Mouse (Mus musculus) hindbrain, embryonic 11.5 days (tissue): ENCODE results near the gene Bmp7. TPM values are rescaled to one million over a fixed set of nuclear protein-coding genes. Genes with fewer than 3 reads are reported as not detected.

ENCODE experiments used
- ATAC-seq: fragments of 200-750 bp; cut with Nextera tagmentation; 2 replicates; pipeline ENCODE4 v1.8.0; 2017; ENCODE audit warnings: mild to moderate bottlenecking, moderate TSS enrichment, moderate library complexity; ENCODE audit not compliant: low FRiP score
- DNase-seq: peaks from one replicate; pipeline ENCODE4 v3.0.0-alpha.2; 2015; ENCODE audit warnings: low spot score
- H3K27ac ChIP-seq: fragments of 300-500 bp; sonication (generic); 2 replicates; pipeline ENCODE4 v1.5.1; 2014; ENCODE audit warnings: mild to moderate bottlenecking, low read depth, low read length
- H3K27me3 ChIP-seq: fragments of 300-500 bp; sonication (generic); 2 replicates; pipeline ENCODE4 v1.6.1; 2014; ENCODE audit warnings: mild to moderate bottlenecking, low read length, moderate library complexity, mixed read lengths; ENCODE audit not compliant: control insufficient read depth, insufficient read depth
- H3K36me3 ChIP-seq: fragments of 300-500 bp; sonication (generic); 2 replicates; pipeline ENCODE4 v1.6.1; 2014; ENCODE audit warnings: mild to moderate bottlenecking, low read length, moderate library complexity, mixed read lengths; ENCODE audit not compliant: control insufficient read depth, insufficient read depth
- H3K4me1 ChIP-seq: fragments of 300-500 bp; sonication (generic); replicated peaks from 2 replicates; pipeline ENCODE4 v1.6.1; 2014; ENCODE audit warnings: low read length, mixed read lengths; ENCODE audit not compliant: control insufficient read depth, insufficient read depth
- H3K4me2 ChIP-seq: fragments of 300-500 bp; sonication (generic); replicated peaks from 2 replicates; pipeline ENCODE4 v1.6.1; 2014; ENCODE audit warnings: mild to moderate bottlenecking, low read depth, low read length
- H3K4me3 ChIP-seq: fragments of 300-500 bp; sonication (generic); 2 replicates; pipeline ENCODE4 v1.5.1; 2014; ENCODE audit warnings: low read depth, low read length
- H3K9ac ChIP-seq: fragments of 300-500 bp; sonication (generic); 2 replicates; pipeline ENCODE4 v1.6.1; 2014; ENCODE audit warnings: low read depth, low read length
- H3K9me3 ChIP-seq: fragments of 300-500 bp; sonication (generic); 2 replicates; pipeline ENCODE4 v1.6.1; 2016; ENCODE audit warnings: low read length; ENCODE audit not compliant: control insufficient read depth
- WGBS: fragments of 180-500 bp; shearing (Covaris S2); extraction: QIAGEN DNeasy Blood & Tissue Kit; methylation state at CpG from one replicate; pipeline ENCODE4 v1.1.7; 2014; 5-methylcytosine and 5-hydroxymethylcytosine counted together
- polyA plus RNA-seq: library from polyadenylated mRNA; unstranded; fragments of >200 nt; fragmentation: Nextera tagmentation; extraction: Ambion mirVana; gene quantifications from 2 replicates; pipeline ENCODE4 v1.2.1, GENCODE M21; 2014

Gene Bmp7
- polyA plus RNA-seq, 1 experiment from 2014 or later: 16.6 TPM

DNA sequence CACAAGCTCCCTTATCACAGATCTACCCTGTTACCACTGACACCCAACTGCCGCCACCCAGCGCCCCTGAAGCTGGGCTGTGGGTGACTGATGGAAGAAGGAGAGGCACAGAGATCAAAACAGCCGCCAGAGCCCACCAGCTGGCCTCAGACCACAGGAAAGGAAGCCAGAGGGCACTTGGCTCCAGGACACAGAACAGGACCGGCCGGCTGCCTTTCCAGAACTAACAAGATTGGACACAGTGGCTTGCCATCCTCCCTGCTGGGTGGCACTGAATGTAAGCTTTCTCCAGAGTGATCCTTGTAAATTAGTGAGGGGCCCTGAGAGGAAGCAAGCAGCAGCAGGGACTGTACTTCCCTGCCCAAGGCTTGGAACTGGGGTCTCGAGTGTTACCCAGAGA lies 30.7 kb downstream of the Bmp7 start:
- H3K9ac ChIP-seq: no peak overlapping the region
- no peak overlapping the region for H3K4me2 ChIP-seq
- no peak overlapping the region for H3K4me3 ChIP-seq
- ATAC-seq: 0 out of 2 replicates have a peak, but pooled peaks have one; percentile 20
- H3K4me1 ChIP-seq: no peaks in the 10 kb centered on the region
- 47% methylated on average over 6 of the region's 6 CpGs for WGBS
- H3K36me3 ChIP-seq: no peaks in the 10 kb centered on the region
- no peak for DNase-seq
- no peaks in the 10 kb centered on the region for H3K9me3 ChIP-seq
- H3K27me3 ChIP-seq: no peaks in the 10 kb centered on the region
- no peak overlapping the region for H3K27ac ChIP-seq

DNA sequence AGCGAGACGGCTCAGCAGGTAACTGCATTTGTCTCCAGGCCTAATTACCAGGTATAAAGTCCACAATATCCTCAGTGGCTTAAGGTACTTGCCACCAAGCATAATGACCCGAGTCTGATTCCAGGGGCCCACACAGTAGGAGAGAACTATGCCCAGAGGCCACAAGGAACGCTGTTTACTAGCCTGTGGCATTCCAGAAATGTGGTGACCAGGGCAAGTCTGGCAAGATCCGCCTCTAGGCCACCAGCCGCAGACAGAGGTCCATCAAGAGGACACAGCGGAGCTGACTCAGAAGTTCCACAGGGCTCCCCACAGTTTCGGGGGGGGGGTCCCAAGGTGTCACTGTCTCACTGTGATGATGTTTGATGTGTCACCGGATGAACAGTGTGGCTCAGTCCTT lies 34.0 kb downstream of the Bmp7 start:
- H3K9ac ChIP-seq: no peak overlapping the region
- no peak for DNase-seq
- WGBS: 72% methylated on average over 9 of the region's 9 CpGs
- H3K36me3 ChIP-seq: no peaks in the 10 kb centered on the region
- no peaks in the 10 kb centered on the region for H3K9me3 ChIP-seq
- no peak overlapping the region for H3K27ac ChIP-seq
- H3K4me3 ChIP-seq: no peak overlapping the region
- no peaks in the 10 kb centered on the region for H3K4me1 ChIP-seq
- no peak for ATAC-seq
- H3K27me3 ChIP-seq: no peaks in the 10 kb centered on the region
- H3K4me2 ChIP-seq: no peak overlapping the region

GRCm38 (mm10) chr2:172905057-172905456 lies 35.1 kb downstream of the Bmp7 start:
- H3K4me2 ChIP-seq: no peak overlapping the region
- no peak overlapping the region for H3K9ac ChIP-seq
- H3K9me3 ChIP-seq: no peaks in the 10 kb centered on the region
- H3K36me3 ChIP-seq: no peaks in the 10 kb centered on the region
- no peaks in the 10 kb centered on the region for H3K27me3 ChIP-seq
- ATAC-seq (no peak), DNase-seq (no peak)
- WGBS: 98% methylated on average over 5 of the region's 5 CpGs
- H3K4me1 ChIP-seq: no peaks in the 10 kb centered on the region
- no peak overlapping the region for H3K4me3 ChIP-seq
- no peak overlapping the region for H3K27ac ChIP-seq

DNA sequence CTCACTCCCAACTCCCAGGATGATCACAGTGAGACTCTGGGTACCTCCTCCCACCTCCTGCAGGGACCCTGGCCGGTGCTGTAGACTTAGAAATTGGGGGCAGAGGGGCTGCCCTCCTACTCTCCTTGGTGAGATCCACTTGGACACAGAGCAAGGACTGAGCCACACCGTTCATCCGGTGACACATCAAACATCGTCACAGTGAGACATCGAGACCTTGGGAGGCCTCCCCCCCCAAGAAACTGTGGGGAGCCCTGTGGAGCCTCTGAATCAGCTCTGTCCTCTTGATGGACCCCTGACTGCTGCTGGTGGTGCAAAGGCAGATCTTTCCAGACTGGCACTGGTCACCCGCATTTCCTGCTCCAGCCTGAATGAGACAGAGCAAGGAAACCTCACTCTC lies 35.5 kb downstream of the Bmp7 start:
- ATAC-seq (no peak), DNase-seq (no peak)
- 84% methylated on average over 6 of the region's 6 CpGs for WGBS
- Histone ChIP-seq H3K27me3 (no peaks in the 10 kb centered on the region), H3K9me3 (no peaks in the 10 kb centered on the region), H3K4me1 (no peaks in the 10 kb centered on the region), H3K9ac (no peak overlapping the region), H3K4me3 (no peak overlapping the region), H3K27ac (no peak overlapping the region), H3K4me2 (no peak overlapping the region), H3K36me3 (no peaks in the 10 kb centered on the region)

DNA sequence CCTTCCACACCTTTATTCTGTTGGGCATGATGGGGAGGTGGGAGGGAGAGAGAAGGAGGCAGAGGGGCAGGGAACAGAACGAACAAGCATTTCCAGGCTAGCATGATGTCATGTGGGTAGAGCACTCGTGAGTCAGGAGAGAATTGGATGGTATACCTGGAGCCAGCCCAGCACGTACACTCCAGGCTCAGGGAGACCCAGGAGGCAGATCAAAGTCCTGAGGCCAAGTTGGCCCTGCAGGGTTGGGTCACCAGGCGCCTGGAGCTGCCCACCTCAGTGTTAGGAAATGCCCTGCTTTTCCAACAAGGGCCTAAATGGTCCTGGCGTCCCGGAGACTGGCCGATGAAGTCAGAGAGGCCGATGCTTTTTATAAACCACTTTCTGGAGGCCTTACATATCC lies 36.6 kb downstream of the Bmp7 start:
- Histone ChIP-seq H3K9me3 (no peaks in the 10 kb centered on the region), H3K4me2 (no peak overlapping the region), H3K9ac (no peak overlapping the region), H3K27me3 (no peaks in the 10 kb centered on the region), H3K36me3 (no peaks in the 10 kb centered on the region), H3K4me3 (no peak overlapping the region), H3K27ac (no peak overlapping the region), H3K4me1 (no peaks in the 10 kb centered on the region)
- WGBS: 84% methylated on average over 8 of the region's 8 CpGs
- no peak for ATAC-seq
- no peak for DNase-seq

- no peaks in the 10 kb centered on the region for H3K27me3 ChIP-seq
- no peak overlapping the region for H3K4me2 ChIP-seq
- H3K4me3 ChIP-seq: no peak overlapping the region
- ATAC-seq: no peak
- no peaks in the 10 kb centered on the region for H3K4me1 ChIP-seq
- H3K9ac ChIP-seq: no peak overlapping the region
- 71% methylated on average over 10 of the region's 10 CpGs for whole genome bisulfite sequencing
- no peak for DNase-seq
- no peaks in the 10 kb centered on the region for H3K36me3 ChIP-seq
- H3K9me3 ChIP-seq: no peaks in the 10 kb centered on the region
- H3K27ac ChIP-seq: no peak overlapping the region
These were observed 39.0 kb downstream of the Bmp7 start for GRCm38 (mm10) chr2:172900954-172901701.

DNA sequence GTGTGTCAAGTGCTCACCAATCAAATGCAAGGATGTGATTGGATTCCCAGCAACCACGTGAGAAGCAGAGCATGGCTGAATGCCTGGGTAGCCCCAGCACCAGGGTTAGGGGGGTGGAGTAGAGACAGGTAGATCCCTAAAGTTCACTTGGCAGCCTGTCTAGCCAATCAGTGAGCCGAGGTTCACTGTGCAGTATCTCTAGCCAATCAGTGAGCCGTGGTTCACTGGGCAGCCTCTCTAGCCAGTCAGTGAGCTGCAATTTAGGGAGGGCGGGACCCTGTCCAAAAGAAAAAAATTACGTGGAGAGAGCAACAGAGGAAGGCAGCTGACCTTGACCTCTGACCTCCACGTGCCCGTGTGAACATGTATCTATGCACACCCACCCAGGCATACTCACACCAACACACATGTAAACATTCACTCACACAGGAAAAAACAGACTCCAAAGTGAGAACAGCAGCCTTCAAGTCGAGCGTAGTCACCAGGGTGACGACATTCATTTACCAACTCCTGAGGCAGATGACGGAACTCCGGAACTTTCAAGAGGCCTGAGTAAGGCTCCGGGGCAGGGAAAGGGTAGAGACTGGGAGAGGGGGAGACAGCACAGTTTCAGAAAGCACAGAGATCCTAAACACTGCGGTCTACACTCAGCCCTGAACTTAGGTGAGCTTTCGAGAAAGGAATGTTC lies 50.2 kb downstream of the Bmp7 start:
- Histone ChIP-seq H3K36me3 (no peaks in the 10 kb centered on the region), H3K4me1 (no peaks in the 10 kb centered on the region), H3K4me2 (no peak overlapping the region), H3K4me3 (no peak overlapping the region), H3K27me3 (no peaks in the 10 kb centered on the region), H3K9me3 (no peaks in the 10 kb centered on the region), H3K27ac (no peak overlapping the region), H3K9ac (no peak overlapping the region)
- 80% methylated on average over 15 of the region's 15 CpGs for whole genome bisulfite sequencing
- DNase-seq (no peak), ATAC-seq (no peak)

GRCm38 (mm10) chr2:172889222-172889621 lies 50.9 kb downstream of the Bmp7 start:
- Histone ChIP-seq H3K9ac (no peak overlapping the region), H3K36me3 (no peaks in the 10 kb centered on the region), H3K9me3 (no peaks in the 10 kb centered on the region), H3K4me3 (no peak overlapping the region), H3K27me3 (no peaks in the 10 kb centered on the region), H3K4me1 (no peaks in the 10 kb centered on the region), H3K4me2 (no peak overlapping the region), H3K27ac (no peak overlapping the region)
- ATAC-seq (no peak), DNase-seq (no peak)
- 68% methylated on average over 12 of the region's 12 CpGs for WGBS

DNA sequence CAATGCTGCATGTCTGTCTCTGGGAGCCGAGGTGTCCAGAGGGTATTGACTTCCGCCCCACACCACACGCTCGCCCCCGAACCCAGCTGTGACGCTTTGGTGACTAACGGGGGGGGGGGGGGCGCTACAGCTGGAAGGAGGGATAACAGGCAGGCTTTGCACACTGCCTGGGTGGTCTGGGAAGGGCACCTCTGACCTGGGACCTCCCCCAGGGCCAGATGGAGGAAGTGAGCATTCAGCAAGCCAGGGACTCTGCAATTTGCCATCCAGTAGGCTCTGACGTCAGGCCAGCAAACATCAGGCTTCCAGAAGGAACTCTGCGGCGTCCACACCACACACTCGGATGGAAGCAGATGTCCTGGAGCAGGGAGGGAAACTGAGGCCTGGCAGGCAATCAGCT lies 52.0 kb downstream of the Bmp7 start:
- Histone ChIP-seq H3K27me3 (no peaks in the 10 kb centered on the region), H3K36me3 (no peaks in the 10 kb centered on the region), H3K4me1 (no peaks in the 10 kb centered on the region), H3K27ac (no peak overlapping the region), H3K4me3 (no peak overlapping the region), H3K9me3 (no peaks in the 10 kb centered on the region), H3K9ac (no peak overlapping the region), H3K4me2 (no peak overlapping the region)
- ATAC-seq (no peak), DNase-seq (no peak)
- WGBS: 61% methylated on average over 12 of the region's 12 CpGs
